Mouse (Mus musculus): ENCODE results near the gene St6galnac3.

DNA sequence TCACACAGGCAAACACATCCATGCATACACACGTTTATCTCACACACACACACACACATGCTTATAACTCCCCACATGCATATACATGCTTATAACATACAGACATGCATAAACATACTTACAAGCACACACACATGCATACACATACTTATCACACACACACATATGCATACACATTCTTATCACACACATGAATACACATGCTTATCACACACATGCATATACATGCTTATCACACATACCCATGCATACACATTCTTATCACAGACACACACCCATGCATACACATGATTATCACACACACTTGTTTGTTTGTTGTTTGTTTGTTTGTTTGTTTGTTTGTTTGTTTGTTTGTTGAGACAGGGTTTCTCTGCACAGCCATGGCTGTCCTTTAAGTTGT, 40.1 kb downstream of the St6galnac3 start:
- TF ChIP-seq POLR2A (IDR thresholded peaks at IDR 0.05; ENCODE audit: borderline replicate concordance, extremely low read depth, insufficient read depth, insufficient read length, poor library complexity, severe bottlenecking) (no peak), CTCF (IDR thresholded peaks at IDR 0.05; ENCODE audit: borderline replicate concordance, extremely low read depth, insufficient read depth, insufficient read length) (no peak)
